Mouse (Mus musculus) forebrain, embryonic 16.5 days (tissue): ENCODE data around the gene Lrrc2. TPM values are rescaled to one million over a fixed set of nuclear protein-coding genes. Genes with fewer than 3 reads are reported as not detected.

Source experiments
- ATAC-seq: fragments of 200-750 bp; cut with Nextera tagmentation; 2 replicates; pipeline ENCODE4 v1.8.0; 2017; ENCODE audit warnings: mild to moderate bottlenecking, moderate library complexity
- H3K27ac ChIP-seq: fragments of 300-500 bp; sonication (generic); 2 replicates; pipeline ENCODE4 v1.5.1; 2014; ENCODE audit warnings: low read length, control low read depth
- H3K27me3 ChIP-seq: fragments of 300-500 bp; sonication (generic); replicated peaks from 2 replicates; pipeline ENCODE4 v1.6.1; 2014; ENCODE audit warnings: low read length; ENCODE audit not compliant: control insufficient read depth, insufficient read depth
- H3K36me3 ChIP-seq: fragments of 300-500 bp; sonication (generic); 2 replicates; pipeline ENCODE4 v1.6.1; 2014; ENCODE audit not compliant: control insufficient read depth, insufficient read depth
- H3K4me1 ChIP-seq: fragments of 300-500 bp; sonication (generic); replicated peaks from 2 replicates; pipeline ENCODE4 v1.6.1; 2014; ENCODE audit warnings: low read length; ENCODE audit not compliant: control insufficient read depth, insufficient read depth
- H3K4me2 ChIP-seq: fragments of 300-500 bp; sonication (generic); 2 replicates; pipeline ENCODE4 v1.6.1; 2014; ENCODE audit warnings: mild to moderate bottlenecking, low read length, control low read depth
- H3K4me3 ChIP-seq: fragments of 300-500 bp; sonication (generic); replicated peaks from 2 replicates; pipeline ENCODE4 v1.5.1; 2014; ENCODE audit warnings: mild to moderate bottlenecking, low read length, control low read depth
- H3K9ac ChIP-seq: fragments of 300-500 bp; sonication (generic); replicated peaks from 2 replicates; pipeline ENCODE4 v1.6.1; 2014; ENCODE audit warnings: low read depth, low read length, control low read depth
- H3K9me3 ChIP-seq: fragments of 300-500 bp; sonication (generic); 2 replicates; pipeline ENCODE4 v1.6.1; 2016; ENCODE audit warnings: low read length; ENCODE audit not compliant: control insufficient read depth
- WGBS: fragments of 180-500 bp; shearing (Covaris S2); extraction: QIAGEN DNeasy Blood & Tissue Kit; methylation state at CpG from one replicate; pipeline ENCODE4 v1.1.7; 2014; 5-methylcytosine and 5-hydroxymethylcytosine counted together
- polyA plus RNA-seq: library from polyadenylated mRNA; unstranded; fragments of >200 nt; fragmentation: Nextera tagmentation; extraction: Ambion mirVana; gene quantifications from 2 replicates; pipeline ENCODE4 v1.2.1, GENCODE M21; 2015

Lrrc2 gene
- polyA plus RNA-seq: 0.29 and 0.57 TPM in 2 replicates

GRCm38 (mm10) chr9:110951397-110951796 is at the start of gene Lrrc2:
Gene Lrrc2, plus strand, starts transcription at chr9:110951545.
- Histone ChIP-seq H3K4me3 (no peak within 1 kb of the TSS), H3K4me1 (peaks cover 7% of the 10 kb centered on the region), H3K36me3 (no peaks in the 10 kb centered on the region), H3K27ac (no peak within 1 kb of the TSS), H3K27me3 (peaks cover 12% of the 10 kb centered on the region), H3K9ac (no peak within 1 kb of the TSS), H3K4me2 (no peak within 1 kb of the TSS), H3K9me3 (no peaks in the 10 kb centered on the region)
- 90% methylated on average over 11 of the region's 11 CpGs for WGBS
- no peak for ATAC-seq

- no peak overlapping the region for H3K4me2 ChIP-seq
- no peak overlapping the region for H3K9ac ChIP-seq
- no peak overlapping the region for H3K27ac ChIP-seq
- H3K4me3 ChIP-seq: no peak overlapping the region
- H3K9me3 ChIP-seq: no peaks in the 10 kb centered on the region
- no peaks in the 10 kb centered on the region for H3K36me3 ChIP-seq
- no peak for ATAC-seq
- H3K4me1 ChIP-seq: no peaks in the 10 kb centered on the region
- 72% methylated on average over 4 of the region's 4 CpGs for WGBS
- no peaks in the 10 kb centered on the region for H3K27me3 ChIP-seq
Measured at GRCm38 (mm10) chr9:110902271-110902670, 49.1 kb upstream of the Lrrc2 start.

- 94% methylated on average over 11 of the region's 11 CpGs for WGBS
- Histone ChIP-seq H3K27ac (no peak overlapping the region), H3K9ac (no peak overlapping the region), H3K27me3 (no peaks in the 10 kb centered on the region), H3K4me2 (no peak overlapping the region), H3K4me3 (no peak overlapping the region), H3K9me3 (no peaks in the 10 kb centered on the region), H3K4me1 (no peaks in the 10 kb centered on the region), H3K36me3 (no peaks in the 10 kb centered on the region)
- no peak for ATAC-seq
Measured at GRCm38 (mm10) chr9:110907201-110907837, 44.0 kb upstream of the Lrrc2 start.

- no peak overlapping the region for H3K27ac ChIP-seq
Measured at GRCm38 (mm10) chr9:110907838-110908630, 43.3 kb upstream of the Lrrc2 start.

GRCm38 (mm10) chr9:110908631-110909016 is 42.7 kb upstream of the Lrrc2 start:
- H3K36me3 ChIP-seq: no peaks in the 10 kb centered on the region
- no peak overlapping the region for H3K4me2 ChIP-seq
- H3K9me3 ChIP-seq: no peaks in the 10 kb centered on the region
- no peak overlapping the region for H3K9ac ChIP-seq
- no peaks in the 10 kb centered on the region for H3K27me3 ChIP-seq
- H3K4me3 ChIP-seq: no peak overlapping the region
- H3K27ac ChIP-seq: no peak overlapping the region
- 95% methylated on average over 3 of the region's 3 CpGs for WGBS
- ATAC-seq: no peak
- no peaks in the 10 kb centered on the region for H3K4me1 ChIP-seq

More at GRCm38 (mm10) chr9:110907838-110908630, 43.3 kb upstream of the Lrrc2 start:
- Histone ChIP-seq H3K4me3 (no peak overlapping the region), H3K9ac (no peak overlapping the region), H3K4me1 (no peaks in the 10 kb centered on the region), H3K9me3 (no peaks in the 10 kb centered on the region), H3K36me3 (no peaks in the 10 kb centered on the region), H3K27me3 (no peaks in the 10 kb centered on the region), H3K4me2 (no peak overlapping the region)
- 79% methylated on average over 4 of the region's 4 CpGs for WGBS
- no peak for ATAC-seq

- no peaks in the 10 kb centered on the region for H3K4me1 ChIP-seq
- H3K9ac ChIP-seq: no peak overlapping the region
- ATAC-seq: no peak
- WGBS: 78% methylated on average over 6 of the region's 6 CpGs
- H3K36me3 ChIP-seq: no peaks in the 10 kb centered on the region
- no peak overlapping the region for H3K27ac ChIP-seq
- H3K27me3 ChIP-seq: no peaks in the 10 kb centered on the region
- no peaks in the 10 kb centered on the region for H3K9me3 ChIP-seq
- no peak overlapping the region for H3K4me2 ChIP-seq
- H3K4me3 ChIP-seq: no peak overlapping the region
Measured at GRCm38 (mm10) chr9:110909371-110909967, 41.9 kb upstream of the Lrrc2 start.

GRCm38 (mm10) chr9:110914631-110915236 is 36.6 kb upstream of the Lrrc2 start:
- Histone ChIP-seq H3K36me3 (no peaks in the 10 kb centered on the region), H3K4me2 (no peak overlapping the region), H3K4me3 (no peak overlapping the region), H3K27me3 (no peaks in the 10 kb centered on the region), H3K9ac (no peak overlapping the region), H3K4me1 (no peaks in the 10 kb centered on the region), H3K9me3 (no peaks in the 10 kb centered on the region), H3K27ac (no peak overlapping the region)
- ATAC-seq: no peak
- 63% methylated on average over 21 of the region's 21 CpGs for WGBS

GRCm38 (mm10) chr9:110915466-110915865 is 35.9 kb upstream of the Lrrc2 start:
- Histone ChIP-seq H3K9ac (no peak overlapping the region), H3K4me3 (no peak overlapping the region), H3K27ac (no peak overlapping the region), H3K4me2 (no peak overlapping the region), H3K36me3 (no peaks in the 10 kb centered on the region), H3K4me1 (no peaks in the 10 kb centered on the region), H3K9me3 (no peaks in the 10 kb centered on the region), H3K27me3 (no peaks in the 10 kb centered on the region)
- 82% methylated on average over 8 of the region's 8 CpGs for WGBS
- ATAC-seq: no peak

- Histone ChIP-seq H3K9me3 (no peaks in the 10 kb centered on the region), H3K27me3 (no peaks in the 10 kb centered on the region), H3K4me3 (no peak within 1 kb of the TSS), H3K27ac (no peak within 1 kb of the TSS), H3K4me1 (no peaks in the 10 kb centered on the region), H3K9ac (no peak within 1 kb of the TSS), H3K36me3 (no peaks in the 10 kb centered on the region), H3K4me2 (no peak within 1 kb of the TSS)
- no peak for ATAC-seq
- 94% methylated on average over 7 of the region's 7 CpGs for WGBS
Measured at GRCm38 (mm10) chr9:110916786-110917185, 34.6 kb upstream of the Lrrc2 start, which contains the start of gene Fam240a. Gene Fam240a, minus strand, starts transcription at chr9:110916861.
